Mouse (Mus musculus): ENCODE measurements around the gene Slc12a8. TPM values are rescaled to one million over a fixed set of nuclear protein-coding genes. Genes with fewer than 3 reads are reported as not detected.
A peak's percentile ranks its signal among the peaks of the same experiment; 100 is the strongest.

Gene Slc12a8
- total and polyA plus RNA-seq, 3 experiments, result 12.2 to 17.4 (median 16.5) TPM

- TF ChIP-seq MAZ (IDR thresholded peaks at IDR 0.05; ENCODE audit: low read depth, low read length), result no peak
- TF ChIP-seq NELFE (IDR thresholded peaks at IDR 0.05; ENCODE audit: low read depth, low read length), result no peak
- no peak for TF ChIP-seq ZC3H11A (IDR thresholded peaks at IDR 0.05; ENCODE audit: low read depth, low read length)
- peak; percentile 32; the same call in 1 of the 2 replicates for TF ChIP-seq USF2 (conservative IDR thresholded peaks at IDR 0.05; ENCODE audit: low read depth, low read length)
Observed at GRCm38 (mm10) chr16:33531184-33531583, 14.1 kb downstream of the Slc12a8 start (continued).

- Histone ChIP-seq H3K9ac (ENCODE audit: insufficient read depth, low read depth) (no peak overlapping the region), H3K4me1 (ENCODE audit: control insufficient read depth in 1 of 2, insufficient read depth in 2 of 2) (peaks cover 7 to 30% of the 10 kb centered on the region in 2 experiments), H3K36me3 (replicated peaks in 1 of 2; ENCODE audit: control insufficient read depth in 1 of 2, insufficient read depth in 1 of 2, low read length in 1 of 2) (no peaks in the 10 kb centered on the region), H3K27me3 (replicated peaks) (no peaks in the 10 kb centered on the region), H3K4me2 (ENCODE audit: insufficient read depth, low read depth, poor library complexity, severe bottlenecking) (no peak overlapping the region; the same call in 1 of the 2 replicates), H3K79me2 (replicated peaks; ENCODE audit: control insufficient read depth, extremely low read depth, insufficient read depth, poor library complexity, severe bottlenecking) (no peaks in the 10 kb centered on the region), H3K9me3 (replicated peaks; ENCODE audit: low read length) (no peaks in the 10 kb centered on the region), H3K4me3 (replicated peaks in 1 of 3; ENCODE audit: low read depth in 2 of 3, low read length in 2 of 3, poor library complexity in 1 of 3) (no peak overlapping the region), H3K27ac (ENCODE audit: insufficient read depth, low read depth) (no peak overlapping the region)
- in situ Hi-C loops (cut with MboI; ENCODE audit: low pct_ligation_motif_present, low pct_unique_long_range_greater_than_20kb, low sequenced_read_pairs), result loop anchor here (10.0 kb wide), 1 partner anchor 268 kb away; no protein-coding TSS in a partner anchor
- DNase-seq (ENCODE audit: extremely low read depth), result peak; percentile 74
- dilution Hi-C loops (cut with MboI; ENCODE audit: extremely low pct_ligation_motif_present, extremely low pct_unique_long_range_greater_than_20kb, low sequenced_read_pairs), result no loop called here
- TF ChIP-seq MAX (IDR thresholded peaks at IDR 0.05; ENCODE audit: low read length) (peak; percentile 80; the same call in 1 of the 2 replicates), ETS1 (conservative IDR thresholded peaks at IDR 0.05; ENCODE audit: low read depth, low read length) (0 out of 2 replicates have a peak, but pooled peaks have one; percentile 15), HCFC1 (IDR thresholded peaks at IDR 0.05; ENCODE audit: low read depth, low read length) (peak; percentile 25; the same call in 1 of the 2 replicates), CHD2 (IDR thresholded peaks at IDR 0.05; ENCODE audit: low read length) (no peak), MEF2A (IDR thresholded peaks at IDR 0.05; ENCODE audit: borderline replicate concordance, low read depth, low read length) (no peak; the same call in 1 of the 2 replicates), MYC (IDR thresholded peaks at IDR 0.05; ENCODE audit: low read depth, low read length) (0 out of 2 replicates have a peak, but pooled peaks have one; percentile 70), USF2 (conservative IDR thresholded peaks at IDR 0.05; ENCODE audit: low read depth, low read length) (no peak), UBTF (IDR thresholded peaks at IDR 0.05; ENCODE audit: low read depth, low read length) (no peak), SIN3A (IDR thresholded peaks at IDR 0.05; ENCODE audit: low read length) (no peak), IRF4 (IDR thresholded peaks at IDR 0.05; ENCODE audit: low read depth, low read length) (0 out of 2 replicates have a peak, but pooled peaks have one; percentile 24), NELFE (IDR thresholded peaks at IDR 0.05; ENCODE audit: low read depth, low read length) (no peak), ZNF384 (IDR thresholded peaks at IDR 0.05; ENCODE audit: low read depth, low read length) (no peak), TCF12 (IDR thresholded peaks at IDR 0.05; ENCODE audit: low read depth, low read length) (0 out of 2 replicates have a peak, but pooled peaks have one; percentile 23), BHLHE40 (IDR thresholded peaks at IDR 0.05; ENCODE audit: low read depth, low read length) (peak; percentile 69), CTCF (conservative IDR thresholded peaks at IDR 0.05 in 1 of 2, IDR thresholded peaks at IDR 0.05 in 1 of 2; ENCODE audit: low read depth in 2 of 2, low read length in 2 of 2) (peak in 1 of 2 experiments; percentile 5; a peak in 1 of 4 replicates)
Observed at GRCm38 (mm10) chr16:33536456-33536855, 19.3 kb downstream of the Slc12a8 start.
